Mouse (Mus musculus) hindbrain, embryonic 14.5 days (tissue): ENCODE data around the gene Mnx1. TPM values are rescaled to one million over a fixed set of nuclear protein-coding genes. Genes with fewer than 3 reads are reported as not detected.
A peak's percentile ranks its signal among the peaks of the same experiment; 100 is the strongest.

Experiments used
- ATAC-seq: fragments of 200-750 bp; cut with Nextera tagmentation; 2 replicates; pipeline ENCODE4 v1.8.0; 2017; ENCODE audit warnings: moderate number of reproducible peaks, mild to moderate bottlenecking, moderate TSS enrichment, moderate library complexity; ENCODE audit not compliant: low FRiP score
- DNase-seq: peaks from one replicate; pipeline ENCODE4 v3.0.0-alpha.2; 2015; ENCODE audit warnings: low spot score
- H3K27ac ChIP-seq: fragments of 300-500 bp; sonication (generic); 2 replicates; pipeline ENCODE4 v1.5.1; 2014; ENCODE audit warnings: mild to moderate bottlenecking, moderate library complexity
- H3K27me3 ChIP-seq: fragments of 300-500 bp; sonication (generic); 2 replicates; pipeline ENCODE4 v1.6.1; 2014; ENCODE audit warnings: mild to moderate bottlenecking, low read length, mixed read lengths; ENCODE audit not compliant: control insufficient read depth, insufficient read depth
- H3K36me3 ChIP-seq: fragments of 300-500 bp; sonication (generic); replicated peaks from 2 replicates; pipeline ENCODE4 v1.6.1; 2014; ENCODE audit not compliant: control insufficient read depth, insufficient read depth
- H3K4me1 ChIP-seq: fragments of 300-500 bp; sonication (generic); replicated peaks from 2 replicates; pipeline ENCODE4 v1.6.1; 2014; ENCODE audit warnings: antibody characterized with exemption, low read length, mixed read lengths; ENCODE audit not compliant: control insufficient read depth, insufficient read depth
- H3K4me2 ChIP-seq: fragments of 300-500 bp; sonication (generic); replicated peaks from 2 replicates; pipeline ENCODE4 v1.6.1; 2014; ENCODE audit warnings: mild to moderate bottlenecking, moderate library complexity
- H3K4me3 ChIP-seq: fragments of 300-500 bp; sonication (generic); replicated peaks from 2 replicates; pipeline ENCODE4 v1.5.1; 2014; ENCODE audit warnings: mild to moderate bottlenecking, low read length
- H3K9ac ChIP-seq: fragments of 300-500 bp; sonication (generic); 2 replicates; pipeline ENCODE4 v1.6.1; 2014
- H3K9me3 ChIP-seq: fragments of 300-500 bp; sonication (generic); 2 replicates; pipeline ENCODE4 v1.6.1; 2016; ENCODE audit warnings: low read length; ENCODE audit not compliant: control insufficient read depth
- WGBS: fragments of 180-500 bp; shearing (Covaris S2); extraction: QIAGEN DNeasy Blood & Tissue Kit; methylation state at CpG from one replicate; pipeline ENCODE4 v1.1.7; 2014; 5-methylcytosine and 5-hydroxymethylcytosine counted together
- polyA plus RNA-seq: library from polyadenylated mRNA; unstranded; fragments of >200 nt; fragmentation: Nextera tagmentation; extraction: Ambion mirVana; gene quantifications from 2 replicates; pipeline ENCODE4 v1.2.1, GENCODE M21; 2014

Mnx1 gene
- polyA plus RNA-seq, 1 experiment from 2014 or later = 0.63 TPM

- no peak for ATAC-seq
- no peak overlapping the region for H3K4me3 ChIP-seq
- no peak overlapping the region for H3K27ac ChIP-seq
- H3K9me3 ChIP-seq = no peaks in the 10 kb centered on the region
- DNase-seq = no peak
- 2% methylated on average over 20 of the region's 20 CpGs for WGBS
- H3K9ac ChIP-seq = no peak overlapping the region
- no peaks in the 10 kb centered on the region for H3K36me3 ChIP-seq
- 0 out of 2 replicates have a peak, but pooled peaks cover 6% of the 10 kb centered on the region for H3K4me1 ChIP-seq
- H3K4me2 ChIP-seq = no peak overlapping the region
- H3K27me3 ChIP-seq = peaks cover 100% of the 10 kb centered on the region
Measured at GRCm38 (mm10) chr5:29470851-29471394, 7.3 kb downstream of the Mnx1 start.

GRCm38 (mm10) chr5:29470271-29470670, 8.0 kb downstream of the Mnx1 start:
- Histone ChIP-seq H3K4me3 (no peak overlapping the region), H3K36me3 (no peaks in the 10 kb centered on the region), H3K27ac (no peak overlapping the region), H3K9me3 (no peaks in the 10 kb centered on the region), H3K9ac (no peak overlapping the region), H3K27me3 (peaks cover 100% of the 10 kb centered on the region), H3K4me2 (no peak overlapping the region), H3K4me1 (0 out of 2 replicates have a peak, but pooled peaks cover 6% of the 10 kb centered on the region)
- WGBS = 8% methylated on average over 5 of the region's 5 CpGs
- DNase-seq = no peak
- ATAC-seq = no peak

- DNase-seq = no peak
- H3K9me3 ChIP-seq = no peaks in the 10 kb centered on the region
- WGBS = 6% methylated on average over 4 of the region's 4 CpGs
- no peak overlapping the region for H3K4me3 ChIP-seq
- 0 out of 2 replicates have a peak, but pooled peaks cover 6% of the 10 kb centered on the region for H3K4me1 ChIP-seq
- H3K36me3 ChIP-seq = no peaks in the 10 kb centered on the region
- no peak overlapping the region for H3K9ac ChIP-seq
- no peak overlapping the region for H3K27ac ChIP-seq
- H3K27me3 ChIP-seq = peaks cover 94% of the 10 kb centered on the region
- ATAC-seq = no peak
- no peak overlapping the region for H3K4me2 ChIP-seq
Measured at GRCm38 (mm10) chr5:29469501-29469900, 8.8 kb downstream of the Mnx1 start.

- no peak overlapping the region for H3K27ac ChIP-seq
- DNase-seq (no peak), ATAC-seq (no peak)
- H3K9ac ChIP-seq = no peak overlapping the region
- H3K4me2 ChIP-seq = peak overlapping the region; percentile 44
- H3K4me3 ChIP-seq = peak overlapping the region; percentile 17
- H3K4me1 ChIP-seq = 0 out of 2 replicates have a peak, but pooled peaks cover 6% of the 10 kb centered on the region
- no peaks in the 10 kb centered on the region for H3K9me3 ChIP-seq
- H3K27me3 ChIP-seq = peaks cover 84% of the 10 kb centered on the region
- H3K36me3 ChIP-seq = no peaks in the 10 kb centered on the region
- 2% methylated on average over 17 of the region's 17 CpGs for WGBS
Measured at GRCm38 (mm10) chr5:29468351-29469065, 9.8 kb downstream of the Mnx1 start.

- H3K9ac ChIP-seq = no peak overlapping the region
- no peak; the same call in 1 of the 2 replicates for ATAC-seq
- no peak for DNase-seq
- 0 out of 2 replicates have a peak, but pooled peaks cover 6% of the 10 kb centered on the region for H3K4me1 ChIP-seq
- H3K9me3 ChIP-seq = no peaks in the 10 kb centered on the region
- no peaks in the 10 kb centered on the region for H3K36me3 ChIP-seq
- WGBS = 3% methylated on average over 67 of the region's 67 CpGs
- H3K27ac ChIP-seq = no peak overlapping the region
- H3K4me3 ChIP-seq = peak overlapping the region; percentile 17
- H3K27me3 ChIP-seq = peaks cover 76% of the 10 kb centered on the region
- H3K4me2 ChIP-seq = peak overlapping the region; percentile 44
Measured at GRCm38 (mm10) chr5:29467489-29468350, 10.6 kb downstream of the Mnx1 start.

GRCm38 (mm10) chr5:29462943-29463686, 15.2 kb downstream of the Mnx1 start:
- WGBS = 81% methylated on average over 9 of the region's 9 CpGs
- H3K9ac ChIP-seq = no peak overlapping the region
- no peaks in the 10 kb centered on the region for H3K9me3 ChIP-seq
- no peak overlapping the region for H3K27ac ChIP-seq
- no peaks in the 10 kb centered on the region; the same call in 1 of the 2 replicates for H3K36me3 ChIP-seq
- ATAC-seq (no peak), DNase-seq (no peak)
- H3K4me3 ChIP-seq = no peak overlapping the region
- H3K27me3 ChIP-seq = peaks cover 30% of the 10 kb centered on the region
- H3K4me1 ChIP-seq = 0 out of 2 replicates have a peak, but pooled peaks cover 4% of the 10 kb centered on the region
- no peak overlapping the region for H3K4me2 ChIP-seq

- Histone ChIP-seq H3K27me3 (no peaks in the 10 kb centered on the region), H3K4me3 (no peak overlapping the region), H3K9ac (no peak overlapping the region), H3K9me3 (no peaks in the 10 kb centered on the region), H3K27ac (no peak overlapping the region), H3K4me2 (no peak overlapping the region), H3K36me3 (peaks cover 37% of the 10 kb centered on the region), H3K4me1 (no peaks in the 10 kb centered on the region)
- DNase-seq (no peak), ATAC-seq (no peak)
- 88% methylated on average over 5 of the region's 5 CpGs for WGBS
Measured at GRCm38 (mm10) chr5:29456895-29457656, 21.2 kb downstream of the Mnx1 start.

- DNase-seq (no peak), ATAC-seq (no peak)
- Histone ChIP-seq H3K27ac (no peak overlapping the region), H3K4me3 (no peak overlapping the region), H3K27me3 (no peaks in the 10 kb centered on the region), H3K9me3 (no peaks in the 10 kb centered on the region), H3K4me1 (no peaks in the 10 kb centered on the region), H3K9ac (no peak overlapping the region), H3K36me3 (peaks cover 82% of the 10 kb centered on the region), H3K4me2 (no peak overlapping the region)
- 58% methylated on average over 4 of the region's 4 CpGs for WGBS
Measured at GRCm38 (mm10) chr5:29452352-29452751, 25.9 kb downstream of the Mnx1 start.
